In the genomic region with DNA sequence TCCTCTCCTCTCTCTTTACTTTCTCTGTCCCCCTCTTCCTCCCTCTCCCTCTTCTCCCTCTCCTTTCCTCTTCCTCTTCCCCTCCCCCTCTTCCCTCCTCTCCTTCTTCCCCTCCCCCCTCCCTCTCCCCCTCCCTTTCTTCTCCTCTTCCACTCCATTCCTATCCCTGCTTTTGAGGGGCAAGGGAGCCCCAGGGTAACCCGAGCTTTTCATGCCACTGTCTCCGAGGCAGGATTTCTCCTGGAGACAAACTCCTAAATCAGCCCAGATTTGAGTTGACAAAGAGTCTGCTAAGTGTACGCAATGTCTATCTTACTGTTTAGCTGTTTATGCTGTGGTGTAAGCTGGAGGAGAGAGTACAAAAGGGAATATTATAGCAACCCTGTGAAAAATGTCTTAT, we compare ENCODE assay signal across 16 mouse cellular contexts.
DNase-seq lines count a peak whose midpoint lies in the region; ATAC-seq and TF ChIP-seq lines count a peak whose summit lies in the region.
"Had no signal": no experiment of that assay in that cellular context is flagged by ENCODE, and none has a peak within 500 bp of the region (broad histone marks: within the 10 kb centered on the region; RNA-seq: fewer than 3 reads in every experiment).

No protein-coding gene starts in this region.

- peak overlapping the region; percentile 37; the same call in 1 of the 2 replicates for H3K27ac ChIP-seq in kidney, embryonic 14.5 days (ENCODE audit: low read depth, low read length)
- H3K27ac ChIP-seq in kidney, adult 2 months (ENCODE audit: insufficient read depth, low read depth, low read length) = no peak overlapping the region
- H3K27ac ChIP-seq in embryonic facial prominence, embryonic 11.5 days (replicated peaks; ENCODE audit: low read depth, low read length) = 0 out of 2 replicates have a peak overlapping the region, but pooled peaks have one; percentile 37
- no peak overlapping the region for H3K27ac ChIP-seq in limb, embryonic 12.5 days
- H3K27ac ChIP-seq: liver, embryonic 13.5 days had no signal

- no peak overlapping the region for H3K4me3 ChIP-seq in kidney, embryonic 14.5 days (ENCODE audit: low read length)
- no peak overlapping the region for H3K4me3 ChIP-seq in kidney, adult 2 months (ENCODE audit: insufficient read depth, low read depth, low read length)
- H3K4me3 ChIP-seq in embryonic facial prominence, embryonic 11.5 days (ENCODE audit: low read depth, low read length) = no peak overlapping the region
- no peak overlapping the region for H3K4me3 ChIP-seq in limb, embryonic 12.5 days (replicated peaks)
- H3K4me3 ChIP-seq: liver, embryonic 13.5 days had no signal

- 11% methylated on average over 3 of the region's 3 CpGs for WGBS in kidney, embryonic 14.5 days
- WGBS in kidney, adult 2 months = 73% methylated on average over 3 of the region's 3 CpGs
- WGBS in embryonic facial prominence, embryonic 11.5 days = 14% methylated on average over 3 of the region's 3 CpGs
- 17% methylated on average over 3 of the region's 3 CpGs for WGBS in limb, embryonic 12.5 days

- H3K9me3 ChIP-seq in kidney, embryonic 14.5 days (ENCODE audit: control insufficient read depth, low read length) = peaks cover 3% of the 10 kb centered on the region
- no peaks in the 10 kb centered on the region for H3K9me3 ChIP-seq in embryonic facial prominence, embryonic 11.5 days (replicated peaks; ENCODE audit: control insufficient read depth, low read length)
- peaks cover 5% of the 10 kb centered on the region; the same call in 1 of the 2 replicates for H3K9me3 ChIP-seq in limb, embryonic 12.5 days
- H3K9me3 ChIP-seq: liver, embryonic 13.5 days had no signal

- no peaks in the 10 kb centered on the region for H3K36me3 ChIP-seq in kidney, embryonic 14.5 days (ENCODE audit: control insufficient read depth, insufficient read depth, low read length)
- H3K36me3 ChIP-seq in kidney, adult 2 months (ENCODE audit: control insufficient read depth, insufficient read depth, low read length) = no peaks in the 10 kb centered on the region
- no peaks in the 10 kb centered on the region for H3K36me3 ChIP-seq in embryonic facial prominence, embryonic 11.5 days (replicated peaks; ENCODE audit: control insufficient read depth, insufficient read depth, low read depth, low read length)
- no peaks in the 10 kb centered on the region for H3K36me3 ChIP-seq in limb, embryonic 12.5 days
- H3K36me3 ChIP-seq: liver, embryonic 13.5 days had no signal

- no peak overlapping the region for H3K9ac ChIP-seq in kidney, embryonic 14.5 days (ENCODE audit: low read depth, low read length)
- no peak overlapping the region for H3K9ac ChIP-seq in embryonic facial prominence, embryonic 11.5 days (replicated peaks; ENCODE audit: low read length)
- H3K9ac ChIP-seq in limb, embryonic 12.5 days (replicated peaks) = no peak overlapping the region
- H3K9ac ChIP-seq: liver, embryonic 13.5 days had no signal

- H3K27me3 ChIP-seq in kidney, embryonic 14.5 days (ENCODE audit: control insufficient read depth, insufficient read depth, low read length) = no peaks in the 10 kb centered on the region
- no peaks in the 10 kb centered on the region for H3K27me3 ChIP-seq in kidney, adult 2 months (replicated peaks; ENCODE audit: control insufficient read depth, insufficient read depth, low read length)
- no peaks in the 10 kb centered on the region for H3K27me3 ChIP-seq in embryonic facial prominence, embryonic 11.5 days (ENCODE audit: control insufficient read depth, insufficient read depth, low read length)
- no peaks in the 10 kb centered on the region for H3K27me3 ChIP-seq in limb, embryonic 12.5 days
- H3K27me3 ChIP-seq: liver, embryonic 13.5 days had no signal

- DNase-seq in embryo, embryonic 10.5 days (ENCODE audit: low spot score) = peak; percentile 46
- DNase-seq in embryo, embryonic 10 days (ENCODE audit: low spot score) = no peak
- no peak for DNase-seq in kidney, adult 2 months
- DNase-seq in embryonic facial prominence, embryonic 11.5 days (ENCODE audit: low spot score) = peak; percentile 38
- no peak for DNase-seq in right cerebral cortex, adult 2 months (ENCODE audit: low spot score in 2 of 2)
- DNase-seq in thymus, postnatal 36 days = no peak
- DNase-seq: adrenal gland, postnatal 10 days; cerebellum, adult 8-10 months; gastrocnemius, postnatal 14 days; kidney, postnatal 4 days; liver, embryonic 13.5 days; lung, postnatal 10 days; right cerebral cortex, postnatal 25 days had no signal

- no peak overlapping the region for H3K4me2 ChIP-seq in kidney, embryonic 14.5 days (replicated peaks; ENCODE audit: low read depth, low read length)
- no peak overlapping the region for H3K4me2 ChIP-seq in embryonic facial prominence, embryonic 11.5 days (ENCODE audit: low read depth, low read length)
- peak overlapping the region; percentile 33; the same call in 1 of the 2 replicates for H3K4me2 ChIP-seq in limb, embryonic 12.5 days
- H3K4me2 ChIP-seq: liver, embryonic 13.5 days had no signal

- TF ChIP-seq CTCF in kidney, adult 2 months (conservative IDR thresholded peaks at IDR 0.05; ENCODE audit: insufficient read depth, insufficient read length, low read depth, low read length) = no peak

- no peak for TF ChIP-seq POLR2A in kidney, adult 2 months (IDR thresholded peaks at IDR 0.05; ENCODE audit: low read depth, low read length)

- peaks cover 15% of the 10 kb centered on the region for H3K4me1 ChIP-seq in kidney, embryonic 14.5 days (ENCODE audit: control insufficient read depth, insufficient read depth, low read length)
- H3K4me1 ChIP-seq in kidney, adult 2 months (ENCODE audit: control insufficient read depth, insufficient read depth, low read length) = no peaks in the 10 kb centered on the region
- peaks cover 5% of the 10 kb centered on the region for H3K4me1 ChIP-seq in embryonic facial prominence, embryonic 11.5 days (ENCODE audit: control insufficient read depth, insufficient read depth, low read length)
- peaks cover 18% of the 10 kb centered on the region for H3K4me1 ChIP-seq in limb, embryonic 12.5 days (replicated peaks)

- ATAC-seq in kidney, embryonic 14.5 days (ENCODE audit: low FRiP score, low TSS enrichment) = 0 out of 2 replicates have a peak, but pooled peaks have one; percentile 41
- peak; percentile 50; the same call in 1 of the 2 replicates for ATAC-seq in embryonic facial prominence, embryonic 11.5 days (replicated peaks; ENCODE audit: insufficient number of reproducible peaks, low FRiP score, low TSS enrichment, low read depth)
- ATAC-seq in limb, embryonic 12.5 days (ENCODE audit: insufficient number of reproducible peaks, insufficient read depth, low FRiP score, low TSS enrichment, low read depth) = no peak
- ATAC-seq: intestine, postnatal 0 days had no signal

Comparison
In these comparisons a context has a peak if more than half of its experiments do, and no peak if none do; other contexts are left out.
1. DNase-seq: peak in embryo, embryonic 10.5 days (single experiment) and embryonic facial prominence, embryonic 11.5 days (single experiment); none in embryo, embryonic 10 days (single experiment), kidney, adult 2 months (single experiment), right cerebral cortex, adult 2 months (0 of 2) and thymus, postnatal 36 days (0 of 2).
2. H3K27ac ChIP-seq: peak in kidney, embryonic 14.5 days (single experiment) and embryonic facial prominence, embryonic 11.5 days (single experiment); none in kidney, adult 2 months (single experiment) and limb, embryonic 12.5 days (single experiment).